Mouse (Mus musculus): ENCODE results near the gene Ostc. TPM values are rescaled to one million over a fixed set of nuclear protein-coding genes. Genes with fewer than 3 reads are reported as not detected.

Ostc gene
- polyA plus RNA-seq, 3 experiments from 2014 or later, result 188 to 262 (median 188) TPM

Other genes starting within 250 kb of the Ostc start
- gene Etnppl, start 92.0 kb downstream of the Ostc start, polyA plus RNA-seq (2017; shearing (Covaris generic)), result under 1 TPM in 1 of 3 experiments, not detected in 2; 0.27 TPM
- gene Rpl34, start 21.0 kb upstream of the Ostc start, polyA plus RNA-seq (2017; shearing (Covaris generic)), result 1,000 to 10,000 TPM; 1,409 to 2,029 (median 2,022) TPM

All from inflammation-experienced regulatory T-cells, adult 6 months (primary cell).